Mouse (Mus musculus) embryonic facial prominence, embryonic 14.5 days (tissue): ENCODE measurements around the gene Unc13a. TPM values are rescaled to one million over a fixed set of nuclear protein-coding genes. Genes with fewer than 3 reads are reported as not detected.

ENCODE experiments used
- ATAC-seq: fragments of 200-750 bp; cut with Nextera tagmentation; 2 replicates; pipeline ENCODE4 v1.8.0; 2017; ENCODE audit warnings: low read depth, moderate number of reproducible peaks, moderate TSS enrichment
- DNase-seq: peaks from one replicate; pipeline ENCODE4 v3.0.0-alpha.2; 2015; ENCODE audit warnings: low spot score
- H3K27ac ChIP-seq: fragments of 300-500 bp; sonication (generic); replicated peaks from 2 replicates; pipeline ENCODE4 v1.5.1; 2014; ENCODE audit warnings: low read depth, mild to moderate bottlenecking, low read length, moderate library complexity
- H3K27me3 ChIP-seq: fragments of 300-500 bp; sonication (generic); replicated peaks from 2 replicates; pipeline ENCODE4 v1.6.1; 2014; ENCODE audit warnings: low read length; ENCODE audit not compliant: control insufficient read depth, insufficient read depth
- H3K36me3 ChIP-seq: fragments of 300-500 bp; sonication (generic); 2 replicates; pipeline ENCODE4 v1.6.1; 2014; ENCODE audit warnings: low read length, mixed read lengths; ENCODE audit not compliant: control insufficient read depth, insufficient read depth
- H3K4me1 ChIP-seq: fragments of 300-500 bp; sonication (generic); 2 replicates; pipeline ENCODE4 v1.6.1; 2014; ENCODE audit warnings: antibody characterized with exemption, low read length; ENCODE audit not compliant: control insufficient read depth, insufficient read depth
- H3K4me2 ChIP-seq: fragments of 300-500 bp; sonication (generic); 2 replicates; pipeline ENCODE4 v1.6.1; 2014; ENCODE audit warnings: low read depth, mild to moderate bottlenecking, low read length, moderate library complexity, mixed read lengths
- H3K4me3 ChIP-seq: fragments of 300-500 bp; sonication (generic); 2 replicates; pipeline ENCODE4 v1.5.1; 2014; ENCODE audit warnings: low read depth, mild to moderate bottlenecking, low read length
- H3K9ac ChIP-seq: fragments of 300-500 bp; sonication (generic); 2 replicates; pipeline ENCODE4 v1.6.1; 2014; ENCODE audit warnings: low read depth, mild to moderate bottlenecking, low read length, moderate library complexity, mixed read lengths
- H3K9me3 ChIP-seq: fragments of 300-500 bp; sonication (generic); 2 replicates; pipeline ENCODE4 v1.6.1; 2016; ENCODE audit warnings: low read length; ENCODE audit not compliant: control insufficient read depth
- WGBS: fragments of 180-500 bp; shearing (Covaris S2); extraction: QIAGEN DNeasy Blood & Tissue Kit; methylation state at CpG from one replicate; pipeline ENCODE4 v1.1.7; 2014; 5-methylcytosine and 5-hydroxymethylcytosine counted together
- polyA plus RNA-seq: library from polyadenylated mRNA; unstranded; fragments of >200 nt; fragmentation: Nextera tagmentation; extraction: Ambion mirVana; gene quantifications from 2 replicates; pipeline ENCODE4 v1.2.1, GENCODE M21; 2014

The Unc13a gene
- polyA plus RNA-seq, 1 experiment from 2014 or later = 1.1 TPM

DNA sequence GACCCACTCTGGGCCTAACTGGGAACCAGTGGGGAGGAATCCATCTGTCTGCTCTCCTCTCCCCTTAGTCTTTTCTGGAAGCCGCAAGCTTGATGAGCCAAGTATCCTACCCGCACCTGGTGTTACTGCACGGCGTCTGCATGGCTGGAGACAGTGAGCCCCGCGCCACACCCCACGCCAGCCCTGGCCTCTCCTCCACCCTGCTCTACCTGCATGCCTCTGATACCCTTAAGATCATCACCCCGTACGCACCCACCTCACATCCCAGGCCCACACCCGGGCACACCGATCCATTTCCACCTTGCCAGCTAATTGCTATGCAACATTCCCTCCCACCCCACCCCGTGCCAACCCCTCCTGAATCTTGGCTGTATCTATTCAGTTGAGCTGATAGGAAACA, 11.3 kb upstream of the Unc13a start:
- H3K27me3 ChIP-seq = peaks cover 100% of the 10 kb centered on the region
- H3K4me1 ChIP-seq = peaks cover 11% of the 10 kb centered on the region
- no peak overlapping the region for H3K27ac ChIP-seq
- H3K4me2 ChIP-seq = no peak overlapping the region
- DNase-seq (no peak), ATAC-seq (no peak)
- no peak overlapping the region for H3K9ac ChIP-seq
- no peak overlapping the region for H3K4me3 ChIP-seq
- H3K36me3 ChIP-seq = no peaks in the 10 kb centered on the region
- 70% methylated on average over 12 of the region's 12 CpGs for WGBS
- H3K9me3 ChIP-seq = no peaks in the 10 kb centered on the region

DNA sequence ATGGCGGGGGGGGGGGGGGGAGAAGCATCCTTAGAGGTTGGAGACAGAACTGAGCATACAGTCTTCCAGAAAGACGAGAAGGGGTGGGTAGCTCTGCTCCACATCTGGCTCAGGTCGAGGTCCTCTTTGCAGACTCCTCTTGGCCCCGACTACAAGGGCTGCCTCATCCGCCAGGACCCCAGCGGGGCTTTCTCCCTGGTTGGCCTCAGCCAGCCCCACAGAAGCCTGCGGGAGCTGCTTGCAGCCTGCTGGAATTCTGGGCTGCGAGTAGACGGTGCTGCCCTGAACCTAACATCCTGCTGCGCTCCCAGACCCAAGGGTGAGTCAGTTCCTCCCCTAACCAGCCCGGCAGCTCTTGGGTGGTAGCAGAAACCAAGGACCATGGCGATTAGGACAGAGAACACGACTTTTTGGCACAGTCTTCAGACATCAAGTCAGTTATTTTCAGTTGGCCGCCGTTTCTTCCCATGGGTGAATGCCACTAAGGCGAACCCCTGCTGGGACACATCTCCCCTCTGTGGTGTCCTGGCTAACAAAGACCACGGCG, 9.9 kb upstream of the Unc13a start:
- ATAC-seq = no peak
- Histone ChIP-seq H3K27ac (no peak overlapping the region), H3K9me3 (no peaks in the 10 kb centered on the region), H3K4me3 (no peak overlapping the region), H3K9ac (no peak overlapping the region), H3K4me2 (no peak overlapping the region), H3K4me1 (peaks cover 10% of the 10 kb centered on the region), H3K36me3 (no peaks in the 10 kb centered on the region), H3K27me3 (peaks cover 97% of the 10 kb centered on the region)
- DNase-seq = no peak
- WGBS = 6% methylated on average over 17 of the region's 18 CpGs

DNA sequence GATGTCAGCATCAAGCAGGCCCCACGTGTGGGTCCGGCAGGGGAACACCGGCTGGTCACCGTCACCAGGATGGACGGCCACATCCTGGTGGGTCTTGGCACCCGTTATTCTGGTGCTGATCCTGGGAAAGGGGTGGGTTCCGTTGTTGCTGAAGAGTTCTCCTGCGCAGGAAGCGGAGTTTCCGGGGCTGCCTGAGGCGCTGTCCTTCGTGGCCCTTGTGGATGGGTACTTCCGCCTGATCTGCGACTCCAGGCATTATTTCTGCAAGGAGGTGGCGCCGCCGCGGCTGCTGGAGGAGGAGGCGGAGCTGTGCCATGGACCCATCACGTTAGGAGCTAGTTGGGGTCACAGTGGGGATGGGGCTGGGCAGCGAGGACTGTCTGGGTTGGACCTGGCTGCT, 8.9 kb upstream of the Unc13a start:
- no peak overlapping the region for H3K27ac ChIP-seq
- H3K9me3 ChIP-seq = no peaks in the 10 kb centered on the region
- ATAC-seq (no peak), DNase-seq (no peak)
- 9% methylated on average over 21 of the region's 21 CpGs for WGBS
- H3K4me3 ChIP-seq = no peak overlapping the region
- peaks cover 90% of the 10 kb centered on the region for H3K27me3 ChIP-seq
- H3K4me2 ChIP-seq = no peak overlapping the region
- H3K4me1 ChIP-seq = 0 out of 2 replicates have a peak, but pooled peaks cover 4% of the 10 kb centered on the region
- H3K36me3 ChIP-seq = no peaks in the 10 kb centered on the region
- no peak overlapping the region for H3K9ac ChIP-seq

DNA sequence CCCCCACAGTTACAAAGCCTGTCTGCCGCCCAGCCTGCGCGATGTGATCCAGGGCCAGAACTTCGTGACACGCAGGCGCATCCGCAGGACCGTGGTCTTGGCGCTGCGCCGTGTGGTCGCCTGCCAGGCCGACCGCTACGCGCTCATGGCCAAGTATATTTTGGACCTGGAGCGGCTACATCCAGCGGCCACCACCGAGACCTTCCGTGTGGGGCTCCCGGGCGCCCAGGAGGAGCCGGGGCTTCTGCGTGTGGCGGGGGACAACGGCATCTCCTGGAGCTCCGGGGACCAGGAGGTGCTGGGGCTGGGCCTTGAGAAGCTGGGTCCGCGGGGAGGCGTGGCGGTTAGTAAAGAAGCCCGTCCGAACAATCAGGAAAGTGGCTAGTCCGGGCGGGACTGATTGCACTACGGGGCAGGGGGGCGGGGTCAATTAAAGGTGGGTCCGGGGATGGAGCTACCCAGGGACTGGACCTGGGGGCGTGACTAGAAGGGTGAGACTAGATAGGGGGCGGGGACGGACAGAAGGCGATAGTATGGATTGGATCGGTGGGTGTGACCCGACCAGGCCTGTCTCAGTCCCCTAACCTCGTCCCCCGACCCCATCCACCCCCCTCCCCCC, 8.1 kb upstream of the Unc13a start:
- no peaks in the 10 kb centered on the region for H3K9me3 ChIP-seq
- no peak for ATAC-seq
- H3K36me3 ChIP-seq = no peaks in the 10 kb centered on the region
- no peak overlapping the region for H3K27ac ChIP-seq
- H3K9ac ChIP-seq = peak overlapping the region; percentile 19; the same call in 1 of the 2 replicates
- H3K4me3 ChIP-seq = peak overlapping the region; percentile 26
- DNase-seq = no peak
- H3K4me1 ChIP-seq = 0 out of 2 replicates have a peak, but pooled peaks cover 4% of the 10 kb centered on the region
- H3K4me2 ChIP-seq = peak overlapping the region; percentile 54
- H3K27me3 ChIP-seq = peaks cover 86% of the 10 kb centered on the region
- 14% methylated on average over 44 of the region's 46 CpGs for WGBS

DNA sequence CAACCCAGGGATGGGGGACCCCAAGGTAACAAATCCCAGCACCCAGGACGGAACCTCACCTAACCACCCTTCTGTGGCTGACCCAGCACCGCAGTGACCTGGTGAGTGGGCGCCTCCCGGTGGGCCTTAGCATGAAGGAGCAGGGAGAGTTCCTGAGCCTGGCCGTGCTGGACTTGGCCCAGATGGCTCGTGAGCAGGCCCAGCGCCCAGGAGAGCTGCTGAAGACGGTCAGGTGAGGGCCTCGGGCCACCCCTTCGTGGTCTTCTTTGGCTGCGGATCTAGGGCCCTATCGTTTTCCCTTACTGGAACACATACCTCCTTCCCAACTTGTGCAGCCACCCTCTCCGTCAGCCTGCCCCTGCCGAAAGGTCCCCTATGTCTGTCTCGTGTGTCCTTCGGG, 7.6 kb upstream of the Unc13a start:
- Histone ChIP-seq H3K4me3 (peak overlapping the region; percentile 26), H3K27ac (no peak overlapping the region), H3K4me2 (peak overlapping the region; percentile 54), H3K9me3 (no peaks in the 10 kb centered on the region), H3K9ac (peak overlapping the region; percentile 19; the same call in 1 of the 2 replicates), H3K27me3 (peaks cover 80% of the 10 kb centered on the region), H3K4me1 (0 out of 2 replicates have a peak, but pooled peaks cover 4% of the 10 kb centered on the region), H3K36me3 (no peaks in the 10 kb centered on the region)
- DNase-seq = no peak
- WGBS = 23% methylated on average over 15 of the region's 16 CpGs
- ATAC-seq = no peak

DNA sequence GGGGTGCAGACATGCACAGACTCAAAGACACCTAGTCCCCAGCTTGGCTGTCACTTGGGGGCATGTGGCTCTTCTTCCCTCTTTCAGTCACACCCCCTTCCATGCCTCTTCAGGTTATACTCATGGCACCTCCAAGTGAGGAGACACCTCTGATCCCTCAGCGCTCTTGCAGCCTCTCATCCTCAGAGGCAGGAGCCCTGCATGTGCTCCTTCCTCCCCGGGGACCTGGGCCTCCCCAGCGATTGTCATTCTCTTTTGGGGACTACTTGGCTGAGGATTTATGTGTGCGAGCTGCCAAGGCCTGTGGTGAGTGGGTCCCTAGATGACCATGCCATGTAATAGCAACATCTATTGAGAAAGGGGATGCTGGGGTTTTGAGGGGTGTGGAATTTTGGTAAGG, 6.7 kb upstream of the Unc13a start:
- Histone ChIP-seq H3K4me2 (no peak overlapping the region), H3K27me3 (peaks cover 71% of the 10 kb centered on the region), H3K4me3 (no peak overlapping the region), H3K9ac (no peak overlapping the region), H3K9me3 (no peaks in the 10 kb centered on the region), H3K36me3 (no peaks in the 10 kb centered on the region), H3K4me1 (0 out of 2 replicates have a peak, but pooled peaks cover 4% of the 10 kb centered on the region), H3K27ac (no peak overlapping the region)
- WGBS = 63% methylated on average over 4 of the region's 4 CpGs
- ATAC-seq (no peak), DNase-seq (no peak)

DNA sequence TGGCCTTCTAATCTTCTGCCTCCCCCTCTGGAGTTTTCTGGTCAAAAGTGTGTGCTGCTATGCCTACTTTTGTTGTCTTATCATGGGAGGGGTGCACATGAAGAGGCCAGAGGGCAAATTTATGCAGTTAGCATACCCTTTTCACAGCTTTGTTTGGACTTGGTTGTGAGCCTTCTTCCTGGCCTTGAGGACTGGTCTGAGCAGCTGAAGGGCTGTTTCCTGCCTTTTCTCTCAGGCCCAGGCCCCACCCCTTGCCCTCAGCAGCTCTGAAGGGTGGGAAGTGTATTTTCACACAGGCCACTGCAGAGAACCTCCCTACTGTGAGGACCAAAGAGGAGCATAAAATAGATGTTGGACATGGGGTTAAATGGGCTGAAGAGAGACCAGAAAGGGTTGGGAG, 6.0 kb upstream of the Unc13a start:
- peaks cover 65% of the 10 kb centered on the region for H3K27me3 ChIP-seq
- ATAC-seq = no peak
- H3K27ac ChIP-seq = no peak overlapping the region

DNA sequence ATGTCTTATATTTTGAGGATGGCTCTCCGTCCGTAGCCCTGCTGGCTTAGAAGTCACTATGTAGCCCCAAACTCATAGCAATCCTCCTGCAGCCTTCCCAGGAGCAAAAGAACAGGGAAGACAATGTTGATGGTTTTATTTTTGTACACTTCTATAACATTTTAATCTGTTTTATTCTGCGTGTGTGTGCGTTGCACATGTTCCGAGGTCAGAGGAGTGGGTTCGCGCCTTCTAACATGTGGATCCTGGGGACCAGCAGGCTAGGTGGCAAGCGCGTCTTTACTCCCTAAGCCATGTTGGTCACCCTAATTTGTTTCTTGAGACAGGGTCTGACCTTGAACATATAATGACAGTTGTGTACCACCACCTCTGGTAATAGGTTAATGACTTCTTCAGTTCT, 5.2 kb upstream of the Unc13a start:
- peak overlapping the region; percentile 75 for H3K9ac ChIP-seq
- H3K36me3 ChIP-seq = no peaks in the 10 kb centered on the region
- H3K9me3 ChIP-seq = no peaks in the 10 kb centered on the region
- H3K4me1 ChIP-seq = peaks cover 6% of the 10 kb centered on the region; the same call in 1 of the 2 replicates
- H3K4me2 ChIP-seq = peak overlapping the region; percentile 88
- DNase-seq (no peak), ATAC-seq (no peak)
- H3K27me3 ChIP-seq = peaks cover 57% of the 10 kb centered on the region
- H3K27ac ChIP-seq = 0 out of 2 replicates have a peak overlapping the region, but pooled peaks have one; percentile 22
- H3K4me3 ChIP-seq = peak overlapping the region; percentile 61
- WGBS = 55% methylated on average over 9 of the region's 9 CpGs

More for the DNA sequence above, 6.0 kb upstream of the Unc13a start:
- H3K36me3 ChIP-seq = no peaks in the 10 kb centered on the region
- no peak for DNase-seq
- H3K9ac ChIP-seq = no peak overlapping the region
- H3K4me1 ChIP-seq = 0 out of 2 replicates have a peak, but pooled peaks cover 4% of the 10 kb centered on the region
- H3K4me3 ChIP-seq = no peak overlapping the region
- peak overlapping the region; percentile 88; the same call in 1 of the 2 replicates for H3K4me2 ChIP-seq
- no peaks in the 10 kb centered on the region for H3K9me3 ChIP-seq
